Mouse (Mus musculus) adrenal gland, adult 18-20 months (tissue): ENCODE results near the gene Eln. TPM values are rescaled to one million over a fixed set of nuclear protein-coding genes. Genes with fewer than 3 reads are reported as not detected.

Experiments
- DNase-seq, 2 experiments: peaks; one replicate each; pipeline ENCODE4 v3.0.0; 2021 to 2022; ENCODE audit warnings: low spot score in 2 of 2
- long read RNA-seq, 2 experiments: library from polyadenylated mRNA; stranded (forward); transcript quantifications; one replicate each; pipeline ENCODE4 v2.0.0; 2021
- total RNA-seq, 2 experiments: library from RNA; stranded (reverse); gene quantifications; 1 replicate in 1 of 2; 2 replicates in 1 of 2; pipeline ENCODE4 v1.2.3; 2021

Gene Eln
- total RNA-seq: 10 to 100 TPM in 1 of 2 experiments, 1 to 10 TPM in 1; 9.0 to 18.1 TPM
- long read RNA-seq, experiment 1, transcript Eln-201 (37 exons, 3,853 nt): major isoform, 9 of 14 reads
- long read RNA-seq, experiment 1, partial matches to known transcripts: 2 of 14 reads
- long read RNA-seq, experiment 1, other reads (novel, unspliced or antisense): 3 of 14 reads
- long read RNA-seq, experiment 2, transcript Eln-201 (37 exons, 3,853 nt): major isoform, 16 of 20 reads
- long read RNA-seq, experiment 2, partial matches to known transcripts: 3 of 20 reads
- long read RNA-seq, experiment 2, other reads (novel, unspliced or antisense): 1 of 20 reads

DNA sequence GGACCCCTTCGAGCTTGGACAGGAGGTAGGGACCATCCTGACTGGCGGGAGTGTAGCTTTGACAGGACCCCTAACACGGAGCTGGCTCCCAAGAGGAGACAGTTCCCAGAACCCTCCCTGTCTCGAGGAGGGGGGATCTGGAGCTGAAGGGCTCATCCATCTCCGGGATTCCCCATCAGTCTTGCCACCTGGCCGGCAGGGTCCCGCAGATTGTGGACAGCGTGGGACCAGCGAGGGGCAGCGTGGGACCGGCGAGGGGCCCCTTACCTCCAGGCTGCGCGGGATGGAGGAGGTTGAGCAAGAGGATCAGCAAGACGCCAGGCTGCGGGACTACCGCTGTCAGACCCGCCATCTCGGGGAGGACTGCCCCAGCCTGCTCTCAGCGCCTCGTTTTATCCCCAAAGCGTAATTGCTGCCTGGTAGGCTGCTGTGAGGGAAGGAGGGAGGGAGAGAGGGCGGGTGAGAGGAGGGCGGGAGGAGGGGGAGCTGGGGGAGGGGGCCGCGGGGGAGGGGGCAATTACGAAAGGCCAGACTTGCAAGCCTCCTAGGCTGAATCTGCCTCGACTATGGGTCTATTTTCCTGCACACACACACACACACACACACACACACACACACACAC lies at the start of gene Eln:
TSS of gene Eln (minus strand) at position 434 of the 622 bp plus-strand sequence.
- DNase-seq: no peak

DNA sequence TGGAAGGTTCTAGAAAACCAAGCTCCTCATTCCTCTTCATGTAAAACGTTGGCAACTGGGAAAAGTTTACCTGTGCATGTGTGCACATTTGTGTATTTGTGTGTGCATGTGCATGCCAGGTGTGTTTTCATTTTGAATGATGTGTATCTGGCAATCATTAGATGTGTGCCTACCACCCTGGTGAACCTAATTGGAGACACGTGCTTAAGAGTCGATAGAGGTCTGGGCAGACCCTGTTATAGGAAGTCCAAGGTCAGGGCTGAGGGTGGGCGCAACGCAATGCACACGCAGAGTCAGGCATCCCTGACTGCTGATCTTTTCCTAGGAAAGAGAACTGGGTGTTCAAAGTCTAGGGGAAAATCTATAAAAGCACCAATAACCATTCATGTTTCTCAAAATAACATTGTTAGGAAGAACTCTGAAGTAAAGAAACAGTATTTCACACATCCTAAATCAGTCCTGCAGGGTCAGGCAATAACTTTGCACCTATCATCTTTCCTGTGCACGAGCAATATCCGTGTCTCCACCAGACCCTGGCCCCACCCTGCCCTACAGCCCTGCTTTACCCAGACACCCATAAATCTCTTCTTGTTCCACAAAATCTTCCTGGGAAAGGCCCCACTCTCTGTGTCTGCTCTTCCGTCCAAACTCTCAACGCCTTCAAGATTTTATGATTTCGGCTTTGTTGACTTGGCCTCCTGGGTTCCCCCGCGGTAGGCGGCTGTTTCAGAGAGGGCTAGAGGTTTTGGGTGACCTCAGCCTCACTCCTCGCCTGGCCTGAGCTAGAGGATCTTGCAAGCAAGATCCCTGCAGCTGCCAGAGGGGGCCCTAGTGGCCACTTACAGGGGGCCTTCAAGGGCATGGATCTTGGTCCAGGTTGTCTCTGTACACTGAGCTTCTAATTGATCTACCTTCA lies 43.2 kb upstream of the Eln start:
- no peak for DNase-seq

DNA sequence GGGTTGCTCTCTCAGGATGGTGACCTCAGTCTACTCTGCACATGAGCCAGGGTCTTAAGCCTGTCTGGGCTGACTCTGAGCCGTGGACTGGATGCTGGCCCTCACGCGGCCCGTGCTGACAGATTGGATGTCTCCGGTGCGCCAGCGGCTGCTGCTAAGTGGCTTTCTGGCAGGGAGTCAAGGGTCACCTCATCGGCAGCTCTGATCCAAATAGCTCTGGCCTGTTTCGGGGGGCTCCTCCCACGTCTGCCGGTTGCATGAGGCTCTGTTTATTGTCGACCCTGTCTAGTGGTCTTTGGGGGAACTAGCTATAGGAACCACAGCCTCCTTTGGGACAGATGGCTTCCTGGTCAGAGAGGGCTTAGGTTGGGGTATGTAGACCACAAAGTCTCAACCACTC lies 41.1 kb upstream of the Eln start:
- no peak for DNase-seq

DNA sequence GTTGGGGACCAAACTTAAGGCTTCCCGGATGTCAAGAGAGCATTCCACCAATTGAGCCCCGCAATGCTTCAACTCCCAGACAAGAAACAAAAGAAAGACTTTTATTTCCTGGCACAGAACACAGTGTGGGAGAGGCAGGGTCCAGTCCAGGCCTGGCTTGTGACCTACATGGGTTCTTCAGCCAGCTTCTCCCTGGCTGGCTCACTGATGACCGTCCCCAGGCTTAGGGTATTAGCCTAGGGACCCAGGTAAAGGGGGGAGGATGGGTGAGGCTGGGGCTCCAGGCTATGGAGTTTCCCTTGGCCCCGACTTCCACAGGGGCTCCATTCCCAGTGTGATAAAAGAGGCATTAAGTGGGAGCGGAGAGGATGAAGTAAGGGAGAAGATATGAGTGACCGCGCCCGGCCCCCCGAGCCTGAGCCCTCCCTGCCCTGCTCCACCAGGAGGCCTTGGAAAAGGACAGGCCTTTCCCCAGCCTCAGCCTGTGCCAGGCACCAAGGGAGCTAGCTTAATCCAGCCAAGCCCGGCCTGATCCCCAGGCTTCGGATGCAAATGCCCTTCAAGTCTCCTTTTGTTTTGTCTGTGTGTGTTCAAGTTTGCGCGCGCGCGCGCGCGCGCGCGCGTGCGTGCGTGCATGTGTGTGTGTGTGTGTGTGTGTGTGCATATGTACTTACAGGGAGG lies 38.7 kb upstream of the Eln start:
- DNase-seq: no peak

DNA sequence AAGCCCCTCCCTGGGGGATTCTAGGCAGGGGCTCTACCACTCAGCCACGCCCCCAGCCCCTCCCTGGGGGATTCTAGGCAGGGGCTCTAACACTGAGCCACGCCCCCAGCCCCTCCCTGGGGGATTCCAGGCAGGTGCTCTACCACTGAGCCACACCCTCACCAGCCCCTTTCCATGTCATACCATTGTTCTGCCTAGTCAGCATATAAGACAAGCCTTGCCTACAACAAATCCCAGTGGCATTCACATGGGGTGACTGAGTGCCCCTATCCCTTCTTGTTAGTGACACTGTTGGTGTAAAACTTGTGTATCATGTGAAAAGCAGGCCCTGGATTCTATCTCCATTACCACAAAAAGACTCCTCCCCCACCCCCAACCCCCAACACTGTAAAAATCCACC lies 36.7 kb upstream of the Eln start:
- no peak for DNase-seq

DNA sequence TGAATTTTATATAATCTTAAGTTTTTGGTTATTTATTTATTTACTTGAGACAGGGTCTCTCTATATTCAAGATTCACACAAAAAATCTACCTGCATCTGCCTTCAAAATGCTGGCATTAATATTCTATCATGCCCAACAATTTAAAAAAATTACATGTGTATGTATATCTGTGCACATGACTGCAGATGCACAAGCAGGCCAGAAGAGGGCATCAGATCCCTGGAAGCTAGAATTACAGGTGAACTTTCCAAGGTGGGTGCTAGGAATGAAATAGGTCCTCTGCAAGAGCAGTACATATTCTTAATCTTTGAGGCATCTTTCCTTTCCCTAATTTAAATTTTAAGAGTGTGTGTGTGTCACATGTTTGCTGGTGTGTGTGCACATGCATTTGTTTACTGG lies 33.8 kb upstream of the Eln start:
- no peak for DNase-seq

DNA sequence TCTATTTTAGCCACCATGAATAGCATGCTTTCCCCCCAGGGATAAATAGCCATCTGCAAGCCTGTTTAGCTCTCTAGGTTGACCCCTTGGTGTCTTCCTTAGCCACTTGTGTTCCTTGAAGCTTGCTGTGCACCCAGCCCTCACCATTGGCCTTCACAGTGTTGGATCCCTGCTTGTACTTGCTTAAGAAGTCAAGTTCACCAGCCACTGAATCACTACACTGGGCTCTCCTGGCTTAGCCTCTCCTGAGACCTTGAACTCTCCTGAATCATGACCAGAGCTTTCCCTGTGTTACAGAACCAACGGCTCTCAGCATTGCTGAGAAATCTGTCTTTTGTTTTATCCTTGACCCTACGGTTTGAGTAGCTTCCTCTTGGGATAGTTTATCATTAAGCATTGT lies 33.0 kb upstream of the Eln start:
- DNase-seq: peak in 1 of 2 experiments; percentile 30

DNA sequence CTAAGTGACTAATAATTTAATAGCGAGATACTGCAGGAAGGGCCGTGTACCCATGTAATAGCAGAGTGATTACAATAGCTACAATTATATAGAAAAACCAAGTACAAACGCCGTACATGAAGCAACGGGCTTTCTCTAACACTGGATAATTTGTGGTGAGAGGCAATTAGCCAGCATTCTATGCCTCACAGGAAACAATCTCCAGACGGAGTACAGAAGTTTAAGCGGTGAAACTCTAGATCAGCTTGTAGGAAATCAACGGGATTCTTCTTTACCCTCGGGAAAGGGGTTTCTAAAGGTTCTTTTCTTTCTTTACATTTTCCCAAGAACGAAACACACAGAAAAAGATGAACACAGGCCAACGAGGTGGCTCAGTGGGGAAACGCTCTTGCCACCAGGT lies 29.4 kb upstream of the Eln start:
- DNase-seq: no peak

DNA sequence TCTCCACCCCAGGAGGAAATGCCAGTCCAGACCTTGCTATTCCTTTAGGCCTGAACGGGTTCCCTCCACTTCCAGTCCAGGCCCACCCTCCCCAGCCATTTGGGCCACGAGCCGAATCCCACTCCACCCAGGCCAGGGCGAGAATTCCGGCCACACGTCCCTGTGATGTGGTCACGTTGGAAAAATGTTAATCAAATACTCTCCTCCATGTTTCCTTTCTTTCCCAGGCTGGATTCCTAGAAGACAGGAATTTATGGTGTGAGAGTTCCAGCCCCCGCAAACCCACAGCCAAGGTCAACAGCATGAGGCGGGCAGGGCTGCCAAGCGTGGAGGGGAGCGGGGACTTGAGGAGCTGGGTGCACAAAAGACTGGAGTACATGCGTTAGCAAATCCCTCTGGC lies 25.4 kb upstream of the Eln start:
- peak; percentile 13 to 32 for DNase-seq

DNA sequence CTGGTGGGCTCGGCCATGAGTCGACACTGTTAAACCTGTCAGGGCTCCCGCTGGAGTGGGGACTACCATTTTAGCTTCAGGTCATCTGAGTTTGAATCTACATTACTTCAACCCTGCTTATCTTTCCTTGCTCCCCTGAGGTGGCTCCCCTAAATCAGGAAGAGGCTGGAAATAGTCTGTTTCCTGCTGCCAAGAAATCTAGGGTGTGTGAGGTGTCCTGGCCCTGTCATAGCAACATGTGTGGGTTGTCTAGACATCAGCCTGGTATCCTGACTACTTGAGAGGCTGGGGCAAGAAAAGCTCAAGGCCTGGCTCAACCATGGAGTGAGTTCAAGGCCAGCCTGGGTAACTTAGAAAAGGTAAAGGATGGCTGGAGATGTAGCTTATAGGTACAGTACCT lies 24.6 kb upstream of the Eln start:
- DNase-seq: no peak

DNA sequence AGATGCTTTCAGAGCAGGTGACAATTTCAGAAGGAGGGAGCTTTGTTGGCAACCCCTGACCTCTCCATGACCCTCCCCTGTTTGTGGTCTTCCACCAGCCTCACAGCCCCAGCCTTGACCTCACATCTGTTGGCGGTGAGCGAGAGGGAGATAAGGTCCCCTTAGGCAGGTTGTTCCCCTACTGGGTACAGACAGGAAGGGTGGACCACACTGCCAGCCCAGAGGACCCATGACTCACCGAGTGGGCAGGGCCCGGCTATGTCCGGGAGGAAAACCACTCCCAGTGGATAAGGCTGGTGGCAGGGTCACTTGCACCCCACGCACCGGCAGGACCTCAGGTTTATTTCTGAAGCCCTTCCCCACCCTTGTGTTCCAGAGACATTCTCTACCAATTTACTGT lies 22.1 kb upstream of the Eln start:
- DNase-seq: no peak

DNA sequence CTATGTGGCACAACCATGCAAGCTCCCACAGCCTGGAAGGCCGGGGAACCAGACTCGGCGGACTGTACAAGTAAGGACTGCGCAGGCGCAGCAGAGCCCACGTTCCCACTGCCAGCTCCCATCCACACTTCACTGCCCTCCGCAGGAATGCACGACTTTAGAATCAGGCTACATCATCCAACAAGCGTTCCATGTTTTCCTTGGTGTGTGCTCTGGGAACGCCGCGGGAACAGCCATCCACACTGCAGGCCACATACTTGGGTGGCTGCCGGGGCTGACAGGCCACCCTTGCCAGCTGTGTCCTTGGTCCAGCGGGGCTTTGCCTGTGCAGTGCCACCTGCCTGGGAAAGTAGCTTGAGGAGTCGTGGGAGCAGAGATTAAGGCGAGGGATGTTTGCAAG lies 18.3 kb upstream of the Eln start:
- DNase-seq: no peak

DNA sequence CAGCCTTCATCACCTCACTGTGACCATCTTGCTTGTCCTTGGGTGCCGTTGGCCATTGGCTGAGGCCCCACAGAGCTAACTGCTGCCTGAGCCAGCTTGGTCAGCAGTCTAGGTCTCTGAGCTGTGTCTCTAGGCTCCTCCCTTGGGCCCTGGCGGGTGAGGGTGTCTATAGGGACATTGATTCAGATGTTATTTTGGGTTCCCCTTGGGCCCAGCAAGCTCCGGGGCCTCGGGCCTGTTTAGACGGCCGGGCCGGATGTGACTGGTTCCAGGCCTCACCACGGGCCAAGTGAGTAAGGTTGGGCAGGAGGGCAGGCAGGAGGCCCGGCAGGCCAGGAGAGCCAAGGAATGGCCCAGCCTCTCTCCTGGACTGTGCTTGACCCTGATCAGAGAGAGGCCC lies 16.2 kb upstream of the Eln start:
- DNase-seq: no peak

DNA sequence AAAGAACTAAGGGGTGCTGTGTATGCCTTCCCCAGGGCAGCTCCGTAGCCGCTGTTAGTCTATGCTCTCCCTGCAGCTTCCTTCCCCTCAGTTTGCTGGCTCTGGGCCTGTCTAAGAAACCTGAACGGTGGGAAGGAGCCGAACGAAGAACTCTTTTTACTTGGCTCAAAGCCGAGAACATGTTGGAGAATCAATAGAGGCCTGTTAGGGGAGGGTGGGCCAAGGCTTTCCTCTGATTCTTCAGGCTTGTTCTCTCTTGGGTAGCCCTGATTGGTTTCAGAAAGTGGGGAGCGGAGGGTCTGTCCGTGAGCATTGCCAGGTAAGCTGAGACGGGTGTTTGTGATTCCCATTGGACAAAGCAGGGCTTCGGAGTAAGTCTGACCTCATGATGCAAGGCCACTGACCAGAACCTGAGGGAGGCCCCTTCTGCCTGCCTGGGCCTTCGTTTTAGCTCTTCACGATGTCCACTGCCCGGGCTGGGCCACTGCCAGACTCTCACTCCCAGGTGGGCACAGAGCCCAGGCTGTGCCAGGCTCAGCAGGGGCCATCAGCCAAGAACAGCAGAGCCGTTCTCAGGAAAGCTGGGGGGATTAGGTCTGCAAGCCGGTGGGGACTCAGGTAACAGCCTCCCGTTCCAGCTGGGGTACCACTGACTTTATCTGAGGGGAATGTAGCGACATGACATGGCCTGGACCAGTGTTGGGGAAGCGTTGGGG lies 14.4 kb upstream of the Eln start:
- no peak for DNase-seq

DNA sequence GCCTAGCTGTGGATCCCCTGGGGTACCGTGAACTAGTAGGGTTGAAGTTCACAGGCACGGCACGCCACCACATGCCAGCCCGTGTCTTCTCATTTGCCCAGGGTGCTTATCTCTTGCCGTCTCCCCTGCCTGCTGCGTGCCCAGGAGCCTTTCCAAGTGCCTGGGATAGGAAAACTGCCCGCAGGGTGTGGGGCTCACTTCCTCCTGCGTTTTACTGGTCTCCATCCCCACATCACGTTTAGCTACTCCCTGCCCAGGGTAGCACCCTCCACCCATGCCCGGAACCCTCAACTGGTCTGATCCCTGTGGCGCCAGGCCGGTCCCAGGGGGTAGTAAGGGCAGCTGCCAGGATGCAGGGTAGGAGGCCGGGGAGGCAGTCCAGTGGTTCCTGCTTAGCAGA lies 8.9 kb upstream of the Eln start:
- no peak for DNase-seq

DNA sequence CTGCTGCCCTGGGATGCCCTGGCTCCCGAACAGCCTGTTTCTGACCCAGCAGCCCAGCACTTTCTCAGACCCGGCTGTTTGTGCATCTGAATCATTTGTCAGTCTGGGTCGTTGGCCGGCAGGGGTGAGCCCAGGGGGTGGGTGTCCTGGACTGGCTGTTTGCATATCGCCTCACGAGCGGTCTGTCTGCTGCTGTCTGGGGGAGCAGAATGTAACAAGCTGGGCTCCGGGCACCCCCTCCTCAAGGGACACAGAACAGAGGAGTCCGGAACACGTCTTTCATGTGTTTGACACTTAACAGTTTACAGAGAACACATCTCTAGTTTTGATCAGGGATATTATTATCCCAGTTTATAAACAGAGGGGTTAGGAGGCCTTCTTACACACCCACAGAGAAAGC lies 7.0 kb upstream of the Eln start:
- no peak for DNase-seq

DNA sequence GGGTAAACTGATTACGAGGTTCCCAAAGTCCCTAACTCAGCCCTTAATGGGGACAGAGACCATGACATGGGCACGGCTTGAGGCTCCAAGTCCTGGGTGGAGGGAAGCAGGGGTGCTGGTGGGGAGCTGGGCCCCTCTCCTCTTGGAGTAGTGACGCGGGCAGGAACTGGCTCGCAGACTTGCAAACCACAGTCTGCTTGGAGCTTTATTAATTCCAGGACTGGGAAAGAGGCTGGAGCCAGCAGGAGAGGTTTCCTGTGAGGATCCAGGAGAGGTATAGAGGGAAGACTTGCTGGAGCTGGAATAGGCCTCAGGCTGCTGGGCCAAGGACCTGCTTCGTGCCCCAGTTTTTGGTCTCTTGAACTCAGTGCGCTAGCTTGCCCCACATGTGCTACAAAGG lies 3.3 kb upstream of the Eln start:
- no peak for DNase-seq

DNA sequence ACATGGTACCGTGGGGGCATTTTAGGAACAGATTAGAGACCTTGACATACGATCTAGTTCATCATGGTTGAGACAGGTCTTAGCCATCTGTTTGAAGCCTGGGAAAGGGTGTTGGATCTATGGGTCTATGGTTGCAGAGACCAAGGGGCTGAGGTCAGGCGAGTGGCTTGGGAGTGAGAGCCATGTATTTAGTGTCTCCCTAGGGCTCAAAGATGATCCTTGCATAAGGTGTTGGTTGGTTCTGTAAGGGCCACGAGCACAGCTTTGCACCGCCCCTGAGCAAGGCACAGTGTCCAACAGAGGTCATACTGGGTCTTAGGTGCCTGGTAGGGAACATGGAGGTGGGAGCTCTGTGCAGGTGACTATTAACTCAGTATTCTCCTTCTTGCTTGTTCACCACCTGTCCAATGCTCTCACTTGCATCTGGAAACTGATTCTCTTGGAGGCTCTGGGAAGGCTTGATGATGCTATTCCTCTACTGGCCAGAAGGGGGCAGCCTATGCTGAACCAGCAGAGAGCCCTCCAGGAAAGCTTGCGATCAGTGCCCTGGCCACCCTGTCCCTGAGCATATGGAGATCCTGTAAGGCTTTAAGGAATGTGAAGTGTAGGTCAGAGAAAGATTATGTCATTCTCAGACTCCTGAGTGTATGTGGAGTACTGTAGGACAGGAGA lies 960 bp upstream of the Eln start:
- DNase-seq: peak; percentile 63 to 66

DNA sequence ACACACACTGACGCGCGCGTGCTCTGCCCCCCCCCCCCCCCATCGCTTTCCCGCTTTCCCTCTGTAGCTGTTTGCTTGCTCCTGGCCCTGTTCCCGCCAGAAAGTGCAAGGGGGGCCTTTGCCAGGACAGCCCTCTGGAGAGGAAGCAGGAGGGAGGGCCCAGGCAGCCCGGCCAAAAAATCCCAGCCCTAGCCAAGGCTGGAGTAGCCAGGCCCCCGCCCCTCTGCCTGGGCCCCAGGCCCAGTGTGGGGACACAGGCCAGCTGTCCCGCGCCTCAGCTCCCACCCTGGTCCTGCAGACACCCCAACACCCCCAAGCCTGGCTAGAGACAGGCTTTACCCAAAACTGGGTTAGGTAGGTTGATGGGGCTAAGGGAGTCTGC lies 380 bp upstream of the Eln start:
- DNase-seq: peak; percentile 22 to 69

DNA sequence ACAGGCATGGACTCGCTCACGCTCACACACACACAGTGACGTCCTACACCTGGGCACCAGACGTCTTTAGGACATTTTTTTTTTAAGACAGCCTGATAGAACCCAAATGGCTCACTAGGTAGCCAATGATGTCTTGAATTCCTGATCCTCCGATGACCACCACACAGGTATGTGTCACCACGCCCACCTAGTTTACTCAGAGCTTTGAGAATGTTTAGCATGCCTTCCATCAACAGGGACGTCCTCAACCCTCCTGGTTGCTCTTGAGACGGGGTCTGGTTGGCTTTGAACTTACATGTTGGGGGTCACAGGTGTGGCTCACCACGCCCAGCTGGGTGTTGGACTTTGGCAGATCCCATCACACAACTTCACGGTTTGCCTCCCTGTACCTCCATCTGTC lies 922 bp downstream of the Eln start:
- DNase-seq: no peak
